Mouse (Mus musculus) Muller cell, postnatal 12 days (primary cell): Measurements from ENCODE around the gene Dhx38.

ENCODE experiments used
- DNase-seq: peaks from one replicate; pipeline ENCODE4 v3.0.0-alpha.2; 2015; ENCODE audit errors: inconsistent ontology term

The Dhx38 gene

GRCm38 (mm10) chr8:109551663-109552062 is 14.0 kb downstream of the Dhx38 start:
- DNase-seq = no peak

- no peak for DNase-seq
These were observed 21.6 kb downstream of the Dhx38 start for GRCm38 (mm10) chr8:109544049-109544448.

- DNase-seq = no peak
These were observed 22.7 kb downstream of the Dhx38 start for GRCm38 (mm10) chr8:109542748-109543519.

GRCm38 (mm10) chr8:109542165-109542564 is 23.5 kb downstream of the Dhx38 start:
- DNase-seq = no peak

GRCm38 (mm10) chr8:109536703-109537102 is 29.0 kb downstream of the Dhx38 start:
- DNase-seq = peak; percentile 55

GRCm38 (mm10) chr8:109535140-109535990 is 30.3 kb downstream of the Dhx38 start:
- DNase-seq = no peak

- no peak for DNase-seq
These were observed 41.7 kb downstream of the Dhx38 start for GRCm38 (mm10) chr8:109524008-109524407.

- no peak for DNase-seq
These were observed 60.1 kb downstream of the Dhx38 start for GRCm38 (mm10) chr8:109505560-109505959.

GRCm38 (mm10) chr8:109503566-109503965 is 62.1 kb downstream of the Dhx38 start:
- DNase-seq = no peak

GRCm38 (mm10) chr8:109499009-109499717 is 66.5 kb downstream of the Dhx38 start:
- no peak for DNase-seq
